Mouse (Mus musculus) fibroblast of lung, adult 2 months (primary cell): ENCODE data around the gene Bcr.

Experiments
- DNase-seq: peaks from one replicate; pipeline ENCODE4 v3.0.0-alpha.2; 2011; ENCODE audit warnings: low read depth

The Bcr gene

DNA sequence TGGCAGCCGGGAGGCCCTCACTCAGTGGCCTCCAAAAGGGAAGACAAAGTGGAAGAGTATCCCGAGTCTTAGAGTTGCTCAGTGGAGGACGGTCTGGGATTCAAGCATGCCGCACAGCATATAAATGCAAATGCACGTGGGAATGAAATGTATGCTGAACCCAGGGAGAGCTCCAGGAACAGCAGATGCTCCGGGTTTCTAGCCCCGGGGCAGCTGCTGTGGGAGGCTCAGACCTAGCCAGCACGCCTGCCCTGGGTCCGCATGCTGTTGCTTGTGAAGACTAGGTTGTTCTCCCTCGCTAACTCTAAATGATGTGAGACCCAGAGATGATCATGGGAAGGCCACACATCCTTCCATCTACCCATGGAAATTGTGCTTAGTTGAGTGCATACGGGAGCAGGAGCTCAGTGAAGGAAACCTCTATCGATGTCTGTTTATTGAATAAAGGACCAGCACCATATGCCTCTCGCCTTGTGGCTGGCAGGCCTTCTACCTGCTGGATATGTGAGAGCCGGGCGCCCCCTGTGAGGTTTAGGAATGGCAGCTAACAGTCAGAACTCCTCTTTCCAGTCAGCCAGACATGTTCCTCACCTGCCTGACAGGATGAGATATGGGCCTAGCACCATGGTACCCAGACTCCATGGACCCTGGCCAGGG, 74.6 kb downstream of the Bcr start:
- no peak for DNase-seq

DNA sequence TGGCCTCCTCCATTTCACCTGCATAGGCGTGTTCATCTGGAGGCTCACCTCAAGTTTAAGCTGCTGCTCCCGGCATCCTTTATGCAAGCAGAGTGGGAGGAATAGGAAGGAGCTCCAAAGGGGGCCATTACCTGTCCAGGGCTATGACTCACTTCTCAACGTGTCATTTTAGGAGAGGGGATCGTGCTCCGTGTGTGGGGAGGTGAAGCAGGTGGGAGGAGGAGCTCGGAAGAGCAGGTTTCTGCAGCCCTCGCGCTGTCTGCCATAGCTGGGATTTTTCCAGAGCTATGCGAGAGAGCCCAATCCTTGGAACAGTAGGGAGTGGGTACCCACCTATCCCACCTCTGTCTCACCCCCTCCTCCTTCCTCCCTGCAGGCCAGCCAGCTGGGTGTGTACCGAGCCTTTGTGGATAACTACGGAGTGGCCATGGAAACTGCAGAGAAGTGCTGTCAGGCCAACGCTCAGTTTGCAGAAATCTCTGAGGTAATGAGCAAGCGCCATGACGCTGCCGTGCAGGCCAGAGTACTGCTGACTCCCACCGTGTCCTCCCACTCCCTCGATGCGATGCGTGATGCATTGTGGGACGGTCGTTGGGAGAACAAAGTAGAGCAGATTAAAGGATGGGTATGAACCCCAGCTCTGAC, 75.2 kb downstream of the Bcr start:
- DNase-seq: no peak

DNA sequence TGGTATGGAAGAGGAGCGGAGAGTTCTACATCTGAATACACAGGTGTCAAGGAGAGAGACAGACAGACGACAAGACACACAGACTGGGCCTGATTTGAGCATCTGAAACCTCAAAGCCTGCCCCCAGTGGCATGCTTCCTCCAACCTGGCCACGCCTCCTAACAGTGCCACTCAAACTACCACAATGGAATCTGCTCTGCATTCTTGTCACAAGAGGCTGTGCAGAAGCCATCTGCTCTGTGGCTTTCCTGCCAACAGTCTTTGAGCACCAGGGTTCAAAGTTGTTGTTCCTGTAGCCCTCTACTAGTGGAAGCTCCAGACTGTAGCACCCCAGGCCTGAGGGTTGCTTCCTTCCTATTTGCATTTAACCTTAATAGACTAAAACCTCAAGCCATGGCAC, 76.8 kb downstream of the Bcr start:
- DNase-seq: no peak

DNA sequence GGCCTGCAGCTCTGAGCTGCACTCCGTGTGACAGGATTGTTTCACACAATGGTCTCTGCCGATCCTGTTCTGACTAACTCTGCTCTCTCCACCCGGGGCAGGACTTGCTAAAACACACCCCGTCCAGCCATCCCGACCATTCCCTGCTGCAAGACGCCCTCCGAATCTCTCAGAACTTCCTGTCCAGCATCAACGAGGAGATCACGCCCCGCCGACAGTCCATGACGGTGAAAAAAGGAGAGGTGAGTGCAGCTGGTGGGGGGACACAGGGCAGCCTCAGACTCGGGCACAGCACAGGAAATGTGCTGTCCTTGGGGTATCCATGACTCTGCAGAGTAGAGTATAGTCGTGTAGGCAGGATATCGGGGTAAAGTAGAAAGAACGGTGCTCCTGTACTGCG, 84.8 kb downstream of the Bcr start:
- no peak for DNase-seq

DNA sequence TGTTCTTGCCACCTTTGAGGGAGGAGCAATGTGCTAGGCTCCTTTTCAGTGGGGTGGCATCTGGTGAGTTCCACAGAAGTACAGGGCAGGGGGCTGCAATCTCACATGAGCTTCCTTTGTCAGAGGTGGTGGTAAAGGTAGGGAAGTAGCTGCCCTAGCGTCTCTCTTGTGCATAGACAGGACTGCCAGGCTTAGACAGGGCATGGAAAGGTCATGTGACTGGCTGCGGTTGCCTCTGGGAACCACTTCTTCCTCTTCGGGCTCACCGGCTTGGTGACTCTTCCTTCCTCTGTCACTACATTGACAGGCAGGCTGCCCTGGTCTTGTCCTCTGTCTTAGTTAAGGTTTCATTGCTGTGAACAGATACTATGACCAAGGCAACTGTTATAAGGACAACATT, 85.6 kb downstream of the Bcr start:
- no peak for DNase-seq

DNA sequence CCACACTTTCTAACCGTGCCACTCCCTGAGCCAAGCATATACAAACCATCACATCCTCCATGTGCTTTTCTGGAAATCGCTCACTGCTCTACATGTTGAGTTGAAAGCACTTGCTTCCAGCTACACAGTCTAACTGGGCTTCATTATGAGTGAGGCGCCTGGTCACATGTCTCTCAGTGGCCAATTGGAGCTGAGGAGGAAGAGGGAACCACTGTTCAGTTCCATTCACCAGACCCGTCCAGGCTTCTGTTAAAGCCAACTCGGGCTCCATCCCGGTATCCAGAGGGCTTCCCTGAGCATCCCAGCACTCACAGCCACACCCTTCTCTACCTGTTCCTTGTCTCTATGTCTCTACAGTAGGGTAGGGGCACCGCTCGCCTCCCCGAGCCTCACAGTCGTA, 86.2 kb downstream of the Bcr start:
- DNase-seq: no peak

DNA sequence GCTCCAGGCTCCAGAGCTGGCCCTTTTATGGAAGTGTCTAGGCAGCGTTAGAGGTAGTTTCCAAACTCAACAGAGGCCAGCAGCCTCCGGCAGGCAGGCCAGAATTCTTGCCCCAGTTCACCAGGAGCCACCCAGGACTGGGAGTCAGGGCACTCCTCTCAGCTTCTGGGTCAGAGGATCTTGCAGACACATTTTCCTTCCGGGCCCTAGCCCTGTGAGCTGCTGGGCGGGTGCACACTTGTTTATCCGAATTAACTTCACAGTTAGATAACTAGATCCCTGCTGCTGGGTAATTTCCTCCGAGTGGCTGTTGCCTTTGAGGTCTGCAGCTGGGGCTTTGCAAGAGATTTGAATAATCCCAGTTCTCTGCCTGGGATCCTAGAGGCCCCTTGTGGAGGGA, 87.9 kb downstream of the Bcr start:
- no peak for DNase-seq

DNA sequence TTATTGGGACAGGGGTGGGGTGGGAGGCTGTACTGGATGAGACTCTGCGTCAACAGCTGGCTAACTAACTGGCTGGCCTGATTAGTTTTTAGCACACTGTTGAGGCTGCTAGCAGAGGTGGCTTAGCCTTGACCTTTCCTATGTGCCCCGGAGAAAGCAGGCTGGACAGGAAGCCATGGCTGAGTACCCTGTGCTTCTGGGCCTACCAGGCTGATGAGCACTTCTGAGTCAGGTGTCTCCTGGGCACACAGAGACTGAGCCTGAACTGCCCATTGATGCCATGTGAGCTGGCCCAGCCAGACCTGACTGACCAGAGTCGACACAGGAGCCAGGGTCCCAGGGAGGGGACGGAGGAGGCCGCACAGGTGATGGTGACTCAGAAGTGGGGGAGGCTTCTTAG, 90.0 kb downstream of the Bcr start:
- DNase-seq: no peak

DNA sequence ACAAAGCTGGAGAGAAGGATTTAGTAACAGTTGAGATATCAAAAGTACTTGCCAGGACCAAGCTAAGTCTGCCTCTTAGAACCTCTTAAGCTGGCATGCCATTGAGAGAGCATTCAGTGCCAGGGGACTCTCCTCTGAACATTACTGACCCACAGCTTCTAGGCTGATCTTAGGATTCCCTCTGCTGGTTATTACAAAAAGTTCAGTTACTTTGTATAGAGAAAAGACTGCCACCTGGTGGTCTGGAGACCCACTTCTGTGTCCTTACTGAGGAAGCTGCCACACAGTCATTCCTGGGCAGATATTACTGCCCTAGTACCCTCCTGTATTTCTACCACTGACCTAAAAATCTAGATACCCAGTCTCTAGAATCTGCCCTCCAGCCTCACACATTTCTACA, 90.9 kb downstream of the Bcr start:
- peak; percentile 74 for DNase-seq

DNA sequence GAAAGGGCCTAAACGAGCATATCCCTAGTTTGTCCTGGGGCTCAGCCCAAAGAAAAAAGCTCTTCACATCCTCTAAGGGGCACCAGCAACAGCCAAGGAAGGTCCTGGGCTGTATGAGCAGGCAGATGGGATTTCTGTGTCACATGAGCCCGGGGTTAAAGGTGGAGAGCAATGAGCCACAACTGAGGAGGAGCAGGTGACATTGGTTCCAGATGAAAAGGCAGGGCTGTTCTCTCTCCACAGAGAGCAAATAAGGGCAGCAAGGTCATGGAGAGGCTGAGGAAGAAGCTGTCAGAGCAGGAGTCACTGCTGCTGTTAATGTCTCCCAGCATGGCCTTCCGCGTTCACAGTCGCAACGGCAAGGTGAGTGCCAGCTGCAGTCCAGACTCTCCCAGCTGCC, 96.4 kb downstream of the Bcr start:
- DNase-seq: no peak

DNA sequence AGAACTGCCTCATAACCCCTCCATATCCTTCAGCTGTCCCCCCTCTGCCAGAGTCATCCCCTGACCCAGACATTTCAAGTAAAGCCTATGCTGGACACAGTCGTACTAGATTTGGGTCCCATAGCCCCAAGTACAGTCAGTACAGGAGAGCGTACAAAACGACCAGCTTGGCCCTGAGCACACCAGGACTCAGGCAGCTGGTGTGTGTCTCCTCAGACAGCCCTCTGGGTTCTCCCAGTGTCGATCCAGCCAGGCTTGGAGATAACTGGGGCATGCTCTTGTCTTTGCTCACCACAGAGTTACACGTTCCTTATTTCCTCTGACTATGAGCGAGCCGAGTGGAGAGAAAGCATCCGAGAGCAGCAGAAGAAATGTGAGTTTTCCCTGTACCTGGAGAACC, 97.3 kb downstream of the Bcr start:
- no peak for DNase-seq

DNA sequence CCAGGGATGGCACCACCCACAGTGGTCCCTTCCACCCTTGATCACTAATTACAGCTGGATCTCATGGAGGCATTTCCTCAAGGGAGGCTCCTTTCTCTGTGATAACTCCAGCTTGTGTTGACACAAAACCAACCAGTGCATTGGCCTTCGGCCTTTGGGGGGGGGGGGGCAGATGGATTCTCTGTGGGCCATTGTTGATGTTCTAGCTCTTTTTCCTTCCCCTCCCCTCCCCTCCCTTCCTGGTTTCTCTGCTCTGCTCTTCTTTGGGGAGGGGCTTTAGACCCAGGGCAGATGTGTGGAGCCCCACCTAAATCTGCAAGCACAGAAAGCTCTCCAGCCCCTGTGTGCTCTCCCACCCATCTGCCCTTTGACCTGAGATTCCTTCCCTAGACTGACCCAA, 98.0 kb downstream of the Bcr start:
- DNase-seq: no peak

DNA sequence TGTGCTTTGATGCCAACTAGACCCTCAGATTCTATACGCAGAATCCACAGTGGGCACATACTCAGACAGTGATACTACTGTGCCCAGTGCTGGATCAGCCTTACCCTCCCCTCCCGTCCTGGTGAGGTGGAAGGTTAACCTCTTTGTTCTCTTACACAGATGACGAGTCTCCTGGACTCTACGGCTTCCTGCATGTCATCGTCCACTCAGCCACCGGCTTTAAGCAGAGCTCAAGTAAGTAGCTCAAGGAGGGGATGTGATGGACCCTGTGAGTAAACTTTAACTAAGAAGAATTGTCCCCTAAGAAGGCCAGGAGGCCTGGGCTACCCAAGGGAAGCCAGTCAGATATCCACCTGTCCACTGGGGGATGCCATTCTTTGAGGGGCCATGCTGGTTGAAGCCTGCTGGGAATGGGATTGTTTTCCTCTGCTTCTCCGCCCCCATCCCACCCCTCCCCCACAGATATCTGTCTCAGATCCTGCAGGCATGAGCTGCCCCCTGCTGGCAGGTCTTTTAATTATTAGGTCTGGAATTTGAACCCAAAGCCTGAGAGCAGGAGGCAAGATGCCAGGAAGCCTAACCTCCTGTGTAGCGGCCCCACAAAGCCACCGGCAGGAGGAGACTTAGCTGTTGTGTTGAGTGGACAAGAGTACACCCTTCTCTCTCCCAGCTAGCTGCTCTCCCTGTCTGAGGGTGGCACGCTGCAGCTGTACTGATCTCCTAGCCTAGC, 99.9 kb downstream of the Bcr start:
- DNase-seq: no peak

DNA sequence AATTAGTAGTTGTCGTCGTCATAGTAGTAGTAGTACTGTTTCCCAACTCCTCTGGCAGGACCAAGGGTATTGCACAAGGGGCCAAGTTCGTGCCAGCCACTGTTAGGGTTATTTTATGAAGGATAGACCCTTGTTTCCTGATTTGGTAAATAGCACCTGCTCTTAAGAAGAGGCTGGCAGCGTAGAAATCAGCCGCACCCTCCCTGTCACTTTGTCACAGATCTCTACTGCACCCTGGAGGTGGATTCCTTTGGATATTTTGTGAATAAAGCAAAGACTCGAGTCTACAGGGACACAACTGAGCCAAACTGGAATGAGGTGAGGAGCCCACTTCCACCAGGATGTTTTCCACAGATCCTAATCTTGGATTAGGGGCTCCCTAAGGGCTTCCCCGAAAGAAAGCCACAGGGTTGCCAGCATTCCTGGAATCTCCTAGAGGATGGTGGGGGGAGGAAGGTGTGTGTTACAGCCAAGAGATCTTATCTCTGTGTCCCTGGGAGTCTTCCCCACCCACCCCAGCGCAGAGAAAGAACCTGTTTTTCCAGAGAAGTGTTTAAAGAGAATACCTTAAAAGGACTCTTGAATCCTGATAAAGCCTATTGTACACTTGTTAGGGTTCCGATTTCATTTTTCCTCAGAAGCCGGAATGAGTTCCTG, 105.6 kb downstream of the Bcr start:
- DNase-seq: no peak

DNA sequence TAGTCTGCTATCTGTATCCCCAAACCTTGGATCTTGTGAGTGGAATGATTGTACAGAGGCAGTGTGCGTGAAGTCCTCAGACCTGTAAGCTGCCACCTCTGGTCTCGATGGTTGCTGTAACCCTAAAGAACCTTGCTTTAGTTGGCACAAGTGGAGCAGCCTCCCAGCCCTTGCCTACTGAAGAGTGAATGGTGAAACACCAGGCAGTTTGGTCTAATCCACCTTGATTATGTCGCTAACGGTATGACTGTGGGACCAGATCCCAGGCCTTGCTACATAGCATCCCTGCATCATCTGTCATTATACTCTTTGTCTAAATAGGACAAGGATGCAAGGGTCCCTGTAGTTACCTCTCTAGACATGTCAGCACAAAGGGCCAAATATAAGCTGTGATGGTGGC, 106.2 kb downstream of the Bcr start:
- no peak for DNase-seq

DNA sequence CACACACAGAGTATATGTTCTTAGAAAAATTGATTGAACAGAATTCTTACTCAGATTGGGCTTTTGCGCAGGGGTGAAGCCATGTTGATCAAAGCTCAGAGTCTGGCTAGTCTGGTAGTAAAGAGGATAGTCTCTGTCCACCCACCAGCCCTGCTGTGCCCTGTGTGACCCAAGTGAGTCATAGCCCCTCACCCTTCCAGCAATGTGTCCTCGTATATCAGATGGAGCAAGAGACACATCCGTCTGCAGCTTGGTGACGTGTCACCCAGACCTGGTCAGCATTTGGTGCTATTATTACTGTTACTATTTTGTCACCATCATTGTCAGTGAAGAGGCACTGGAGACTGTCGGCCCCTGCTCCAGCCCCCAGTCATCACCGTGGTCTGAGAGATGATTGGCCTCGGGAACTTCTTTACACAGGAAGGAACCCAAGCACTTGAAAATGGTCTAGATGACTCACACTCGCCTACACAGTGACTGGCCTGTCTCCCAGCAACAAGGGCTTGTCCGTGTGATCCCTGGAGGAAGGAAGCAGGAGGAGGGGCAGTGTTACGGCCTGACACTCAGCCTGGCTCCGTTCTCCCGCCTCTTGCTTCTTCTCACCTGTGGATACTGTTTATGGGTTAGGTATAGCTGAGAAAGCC, 109.9 kb downstream of the Bcr start:
- peak; percentile 86 for DNase-seq

DNA sequence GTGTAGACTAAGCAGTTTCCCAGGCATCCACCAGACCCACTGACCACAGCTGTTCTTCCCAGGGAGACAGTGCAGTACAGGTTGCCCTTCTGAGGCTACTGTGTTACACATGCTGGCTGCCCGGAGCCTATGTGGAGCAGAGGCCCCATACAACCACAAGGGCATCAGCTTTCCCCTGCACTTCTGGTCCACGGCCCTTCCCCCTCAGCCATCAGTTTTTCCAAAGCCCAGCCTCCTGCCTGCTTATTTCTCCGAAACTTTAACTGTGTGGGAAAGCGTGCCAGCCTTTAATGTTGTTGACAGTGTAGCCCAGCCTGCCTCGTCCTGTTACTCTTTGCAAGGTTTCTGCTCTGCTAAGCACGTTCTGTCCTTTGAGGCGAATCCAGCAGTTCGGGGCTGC, 112.7 kb downstream of the Bcr start:
- peak; percentile 37 for DNase-seq

DNA sequence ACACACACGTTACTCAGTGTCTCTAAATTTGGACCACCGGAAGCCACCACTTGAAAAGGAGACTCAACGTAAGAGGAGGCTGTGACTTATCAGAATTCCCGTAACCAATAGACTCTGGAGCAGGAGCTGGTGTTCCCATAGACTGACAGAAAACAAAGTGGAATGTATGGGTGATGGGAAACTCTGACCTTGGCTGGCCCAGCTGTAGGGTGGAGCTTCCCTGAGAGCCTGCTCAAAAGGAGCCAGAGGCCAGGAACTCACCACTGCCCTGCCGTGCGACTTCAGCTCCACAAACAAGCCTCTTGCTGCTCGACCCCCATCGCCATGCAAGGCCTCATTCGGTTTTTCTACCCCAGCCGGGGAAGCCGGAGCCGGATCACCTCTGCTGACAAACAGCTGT, 113.3 kb downstream of the Bcr start:
- peak; percentile 27 for DNase-seq

DNA sequence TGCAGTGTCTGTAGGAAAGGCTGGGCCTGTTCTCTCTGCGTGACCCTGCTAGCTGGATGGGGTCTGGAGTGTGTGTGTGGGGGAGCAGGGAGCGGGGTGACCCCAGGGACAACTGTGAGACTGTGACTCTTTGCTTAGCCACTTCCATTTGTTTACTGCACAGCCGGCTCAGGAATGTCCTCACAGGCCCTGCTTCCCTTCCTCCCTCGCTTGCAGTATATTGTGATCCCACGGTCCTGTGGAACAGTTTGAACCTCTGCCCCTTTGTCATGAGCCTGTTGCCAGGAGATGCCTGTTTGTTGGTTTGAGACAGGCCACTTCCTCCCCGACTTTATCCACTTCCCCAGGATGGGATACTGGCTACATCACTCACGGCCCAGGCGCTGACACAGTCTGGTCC, 116.1 kb downstream of the Bcr start:
- no peak for DNase-seq

DNA sequence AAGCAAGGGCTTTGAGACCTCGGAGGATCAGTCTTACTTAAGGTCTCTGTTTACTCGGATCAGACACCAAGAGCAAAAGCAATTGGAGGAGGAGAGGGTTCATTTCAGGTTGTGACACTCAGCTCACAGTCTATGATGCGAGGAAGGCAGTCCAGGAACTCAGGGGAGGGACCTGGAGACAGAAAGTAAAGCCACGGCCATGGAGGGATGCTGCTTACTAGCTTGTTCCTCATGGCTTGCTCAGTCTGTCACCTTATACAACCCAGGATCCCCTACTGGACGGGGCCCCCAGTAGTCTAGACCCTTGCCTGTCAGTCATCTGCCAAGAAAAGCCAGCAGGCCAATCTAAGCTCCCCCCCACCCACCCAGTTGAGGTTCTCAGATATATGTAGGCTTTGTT, 118.5 kb downstream of the Bcr start:
- no peak for DNase-seq

DNA sequence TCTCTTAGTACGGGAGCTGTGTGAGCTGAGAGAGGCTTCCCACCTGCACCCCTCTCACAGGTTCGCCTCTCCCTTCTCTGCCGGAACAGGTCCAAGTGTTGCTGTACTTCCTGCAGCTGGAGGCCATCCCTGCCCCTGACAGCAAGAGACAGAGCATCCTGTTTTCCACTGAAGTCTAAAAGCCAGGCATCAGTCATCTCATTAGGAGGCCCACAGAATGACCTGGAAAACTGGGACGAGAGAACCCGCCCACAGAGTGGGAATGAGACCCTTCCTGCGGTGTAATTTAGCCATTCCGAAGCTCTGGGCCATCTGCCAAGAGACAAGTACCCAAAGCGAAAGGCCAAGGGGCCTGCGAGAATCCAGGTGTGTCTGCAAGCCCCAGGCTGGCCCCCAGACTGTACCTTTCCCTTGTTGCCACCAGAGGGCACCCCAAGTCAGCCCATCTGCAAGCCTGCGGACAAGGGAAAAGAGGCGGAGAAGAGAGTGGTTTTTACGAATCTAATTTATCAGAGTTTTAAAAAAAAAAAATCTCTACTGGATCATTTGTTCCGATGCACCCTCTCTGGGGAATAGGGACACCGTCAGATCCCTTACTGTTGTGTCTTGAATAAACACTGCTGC, 121.9 kb downstream of the Bcr start:
- no peak for DNase-seq

DNA sequence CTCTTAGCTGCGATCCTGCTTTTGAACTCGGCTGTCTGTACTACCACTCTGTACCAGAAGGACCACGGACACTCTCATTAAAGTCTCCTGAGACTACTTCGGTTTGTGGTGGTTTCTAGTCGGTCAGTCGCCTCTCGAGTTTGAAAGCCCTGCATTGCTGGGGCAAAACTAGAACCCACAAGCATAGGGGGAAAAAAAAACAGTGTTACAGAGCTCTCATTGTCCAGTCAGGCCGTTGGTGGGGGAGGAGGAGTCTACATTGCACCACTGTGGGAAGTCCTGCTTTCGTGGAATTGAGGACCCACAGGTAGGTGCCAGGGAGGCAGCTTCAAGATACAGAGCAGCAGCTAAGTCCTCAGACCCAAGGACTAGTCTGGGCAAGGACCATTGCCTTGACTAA, 124.4 kb downstream of the Bcr start:
- no peak for DNase-seq
